Mouse (Mus musculus): Measurements from ENCODE around the gene Epc2. TPM values are rescaled to one million over a fixed set of nuclear protein-coding genes. Genes with fewer than 3 reads are reported as not detected.
A peak's percentile ranks its signal among the peaks of the same experiment; 100 is the strongest.

The Epc2 gene
- 16.7 and 17.5 TPM in 2 replicates for polyA plus RNA-seq (2014; fragmentation: Nextera tagmentation; extraction: Ambion mirVana)

DNA sequence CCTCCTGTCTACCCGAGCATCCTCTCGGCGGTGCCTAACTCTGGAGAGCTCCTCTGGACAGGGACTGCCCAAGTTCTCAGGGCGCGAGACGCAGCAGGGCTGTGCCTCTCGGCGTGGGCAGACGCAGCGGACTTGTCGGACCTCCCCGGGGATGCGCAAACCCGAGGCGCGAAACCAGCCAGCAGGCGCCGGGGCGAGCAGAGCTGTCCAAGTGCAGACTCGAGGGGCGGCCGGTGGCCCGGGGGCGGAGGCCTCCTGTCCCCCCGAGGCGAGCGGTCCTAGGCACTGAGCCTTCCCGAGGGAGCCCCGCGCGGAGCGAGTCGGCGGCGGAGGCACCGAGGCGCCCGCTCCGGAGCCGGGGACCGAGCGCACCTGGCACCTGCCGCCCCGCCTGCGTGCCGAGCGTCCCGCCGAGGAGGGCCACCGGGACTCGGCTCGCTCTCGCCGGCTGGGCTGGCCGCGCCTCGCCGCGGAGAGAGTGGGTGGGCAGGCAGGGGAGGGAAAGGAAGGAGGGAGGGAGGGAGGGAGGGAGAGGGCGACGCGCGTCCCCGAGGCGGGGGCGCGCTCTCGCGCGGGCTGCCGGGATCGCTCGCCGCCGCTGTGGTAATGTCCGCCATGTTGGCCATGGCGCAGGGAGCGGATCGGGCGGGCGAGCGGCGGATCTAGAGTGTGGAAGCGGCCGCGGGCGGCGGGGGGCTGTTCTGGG lies at the start of gene Epc2:
Gene Epc2, plus strand, starts transcription at position 556 of the 706 bp plus-strand sequence.
- Histone ChIP-seq H3K27ac (peak within 1 kb of the TSS; percentile 100), H3K9me3 (ENCODE audit: control insufficient read depth, low read length) (no peaks in the 10 kb centered on the region), H3K9ac (peak within 1 kb of the TSS; percentile 98), H3K4me1 (replicated peaks; ENCODE audit: control insufficient read depth, insufficient read depth, low read length) (peaks cover 13% of the 10 kb centered on the region; the same call in 1 of the 2 replicates), H3K36me3 (replicated peaks; ENCODE audit: control insufficient read depth, insufficient read depth) (no peaks in the 10 kb centered on the region), H3K4me3 (replicated peaks; ENCODE audit: low read length) (peak within 1 kb of the TSS; percentile 98), H3K27me3 (ENCODE audit: control insufficient read depth, insufficient read depth, low read length) (no peaks in the 10 kb centered on the region), H3K4me2 (replicated peaks) (peak within 1 kb of the TSS; percentile 81)
- peak; percentile 88 for DNase-seq (ENCODE audit: low spot score)
- ATAC-seq (ENCODE audit: low FRiP score): peak; percentile 83
- under 1% methylated on average over 74 of the region's 88 CpGs for WGBS

- no peak overlapping the region for H3K27ac ChIP-seq
- no peaks in the 10 kb centered on the region for H3K36me3 ChIP-seq (replicated peaks; ENCODE audit: control insufficient read depth, insufficient read depth)
- H3K27me3 ChIP-seq (ENCODE audit: control insufficient read depth, insufficient read depth, low read length): no peaks in the 10 kb centered on the region
- WGBS: 23% methylated on average over 2 of the region's 2 CpGs
- H3K9ac ChIP-seq: no peak overlapping the region
- H3K4me1 ChIP-seq (replicated peaks; ENCODE audit: control insufficient read depth, insufficient read depth, low read length): no peaks in the 10 kb centered on the region
- H3K4me2 ChIP-seq (replicated peaks): no peak overlapping the region
- peak; percentile 27 for DNase-seq (ENCODE audit: low spot score)
- peak; percentile 40 for ATAC-seq (ENCODE audit: low FRiP score)
- no peak overlapping the region for H3K4me3 ChIP-seq (replicated peaks; ENCODE audit: low read length)
- H3K9me3 ChIP-seq (ENCODE audit: control insufficient read depth, low read length): no peaks in the 10 kb centered on the region
These were observed 45.3 kb upstream of the Epc2 start for GRCm38 (mm10) chr2:49405954-49406353.

DNA sequence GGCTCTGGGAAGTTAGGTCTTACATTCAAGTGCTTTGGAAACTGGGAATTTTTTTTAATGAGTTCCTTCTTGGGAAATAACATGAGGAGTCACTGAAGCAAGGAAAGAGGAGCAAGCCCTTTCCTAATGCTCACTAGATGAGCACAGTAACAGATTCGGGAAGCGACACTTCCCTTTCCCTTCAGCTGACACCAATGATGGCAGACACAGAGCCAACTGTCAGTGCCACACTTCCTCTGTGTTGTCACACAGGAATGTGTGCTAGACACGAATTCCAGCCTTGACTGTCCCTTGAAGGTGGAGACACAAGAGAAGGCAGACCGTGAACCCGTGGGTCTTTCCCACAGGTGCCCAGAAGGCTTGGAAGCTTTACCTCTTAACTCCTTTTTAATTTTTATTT lies 39.6 kb upstream of the Epc2 start:
- H3K4me1 ChIP-seq (replicated peaks; ENCODE audit: control insufficient read depth, insufficient read depth, low read length): no peaks in the 10 kb centered on the region
- WGBS: 79% methylated on average over 5 of the region's 5 CpGs
- no peaks in the 10 kb centered on the region for H3K9me3 ChIP-seq (ENCODE audit: control insufficient read depth, low read length)
- H3K27me3 ChIP-seq (ENCODE audit: control insufficient read depth, insufficient read depth, low read length): no peaks in the 10 kb centered on the region
- ATAC-seq (ENCODE audit: low FRiP score) (no peak), DNase-seq (ENCODE audit: low spot score) (no peak)
- H3K27ac ChIP-seq: no peak overlapping the region
- H3K4me3 ChIP-seq (replicated peaks; ENCODE audit: low read length): no peak overlapping the region
- H3K36me3 ChIP-seq (replicated peaks; ENCODE audit: control insufficient read depth, insufficient read depth): no peaks in the 10 kb centered on the region
- H3K4me2 ChIP-seq (replicated peaks): no peak overlapping the region
- no peak overlapping the region for H3K9ac ChIP-seq

GRCm38 (mm10) chr2:49412576-49412975 lies 38.7 kb upstream of the Epc2 start:
- Histone ChIP-seq H3K4me1 (replicated peaks; ENCODE audit: control insufficient read depth, insufficient read depth, low read length) (no peaks in the 10 kb centered on the region), H3K4me2 (replicated peaks) (no peak overlapping the region), H3K27ac (no peak overlapping the region), H3K4me3 (replicated peaks; ENCODE audit: low read length) (no peak overlapping the region), H3K36me3 (replicated peaks; ENCODE audit: control insufficient read depth, insufficient read depth) (no peaks in the 10 kb centered on the region), H3K9me3 (ENCODE audit: control insufficient read depth, low read length) (no peaks in the 10 kb centered on the region), H3K9ac (no peak overlapping the region), H3K27me3 (ENCODE audit: control insufficient read depth, insufficient read depth, low read length) (no peaks in the 10 kb centered on the region)
- DNase-seq (ENCODE audit: low spot score) (no peak), ATAC-seq (ENCODE audit: low FRiP score) (peak; percentile 48; the same call in 1 of the 2 replicates)
- 53% methylated on average over 6 of the region's 6 CpGs for WGBS

DNA sequence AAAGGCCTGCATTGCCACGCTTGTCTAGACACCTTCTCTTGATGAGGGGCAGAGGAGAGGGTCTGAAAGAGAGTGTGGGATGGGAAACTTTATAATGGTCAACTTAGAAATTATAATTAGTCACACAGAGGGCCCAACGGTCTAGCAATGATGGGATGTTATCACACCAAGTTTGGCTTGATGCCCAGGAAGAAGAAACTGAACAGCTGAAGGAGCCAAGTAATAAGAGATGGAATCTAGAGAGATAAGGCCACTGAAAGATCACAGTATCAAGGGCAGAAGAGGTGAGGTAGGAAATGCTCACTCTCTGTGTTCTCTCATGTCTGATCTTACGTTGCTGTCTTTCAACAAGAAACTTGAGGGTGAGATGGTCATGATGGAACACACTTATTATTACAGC lies 35.4 kb upstream of the Epc2 start:
- DNase-seq (ENCODE audit: low spot score) (no peak), ATAC-seq (ENCODE audit: low FRiP score) (no peak)
- H3K36me3 ChIP-seq (replicated peaks; ENCODE audit: control insufficient read depth, insufficient read depth): no peaks in the 10 kb centered on the region
- H3K27me3 ChIP-seq (ENCODE audit: control insufficient read depth, insufficient read depth, low read length): no peaks in the 10 kb centered on the region
- H3K9me3 ChIP-seq (ENCODE audit: control insufficient read depth, low read length): no peaks in the 10 kb centered on the region
- H3K9ac ChIP-seq: no peak overlapping the region
- no peak overlapping the region for H3K4me3 ChIP-seq (replicated peaks; ENCODE audit: low read length)
- no peak overlapping the region for H3K4me2 ChIP-seq (replicated peaks)
- WGBS: 74% methylated on average over 3 of the region's 3 CpGs
- no peaks in the 10 kb centered on the region for H3K4me1 ChIP-seq (replicated peaks; ENCODE audit: control insufficient read depth, insufficient read depth, low read length)
- H3K27ac ChIP-seq: no peak overlapping the region

DNA sequence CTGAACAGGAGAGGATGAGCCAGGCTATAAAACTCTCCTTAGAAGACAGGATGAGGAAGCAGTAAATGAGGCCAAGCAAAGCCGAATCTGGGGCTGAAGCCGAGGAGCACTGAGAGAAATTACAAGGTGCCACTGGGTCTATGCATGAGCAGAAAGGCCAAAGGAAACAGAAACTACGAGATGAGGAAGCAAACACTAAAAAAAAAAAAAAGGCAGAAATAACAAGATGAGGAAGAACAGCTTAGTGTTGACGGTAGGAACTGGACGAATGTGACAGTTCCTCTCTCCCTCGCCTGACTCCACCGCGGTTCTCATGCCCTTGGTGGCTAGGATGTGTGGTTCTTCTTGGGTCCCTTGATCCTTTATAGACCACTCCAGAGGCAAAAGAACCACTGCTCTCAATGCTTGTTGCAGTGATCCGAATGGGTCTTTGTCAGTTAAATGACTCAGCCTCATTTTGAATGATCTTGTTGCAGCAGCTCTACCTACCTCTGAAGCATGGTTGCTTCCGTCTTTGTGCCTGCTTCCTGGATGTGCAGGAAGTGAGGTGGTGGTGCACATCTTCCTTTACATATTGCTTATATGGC lies 34.2 kb upstream of the Epc2 start:
- Histone ChIP-seq H3K27ac (no peak overlapping the region), H3K36me3 (replicated peaks; ENCODE audit: control insufficient read depth, insufficient read depth) (no peaks in the 10 kb centered on the region), H3K9ac (no peak overlapping the region), H3K4me1 (replicated peaks; ENCODE audit: control insufficient read depth, insufficient read depth, low read length) (no peaks in the 10 kb centered on the region), H3K4me2 (replicated peaks) (no peak overlapping the region), H3K4me3 (replicated peaks; ENCODE audit: low read length) (no peak overlapping the region), H3K27me3 (ENCODE audit: control insufficient read depth, insufficient read depth, low read length) (no peaks in the 10 kb centered on the region), H3K9me3 (ENCODE audit: control insufficient read depth, low read length) (no peaks in the 10 kb centered on the region)
- ATAC-seq (ENCODE audit: low FRiP score): no peak
- WGBS: 85% methylated on average over 10 of the region's 10 CpGs
- DNase-seq (ENCODE audit: low spot score): no peak

DNA sequence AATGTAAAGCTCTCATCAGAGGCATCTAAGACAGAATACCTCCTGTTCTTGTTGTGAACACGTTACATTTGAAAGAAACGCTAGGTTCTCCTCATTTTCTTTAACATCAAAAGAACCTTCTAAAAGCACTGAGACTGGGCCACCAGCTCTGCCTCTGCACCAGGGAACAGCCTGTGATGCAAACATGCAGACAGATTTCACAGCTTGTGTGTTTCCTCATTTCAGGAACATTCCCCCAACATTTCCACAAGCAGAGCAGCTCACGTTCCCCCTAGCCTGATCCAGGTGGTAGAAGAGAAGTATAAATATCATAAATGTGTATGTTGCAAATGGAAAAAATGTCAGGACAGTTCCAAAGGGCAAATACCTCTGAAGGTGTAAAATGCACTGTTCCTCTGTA lies 30.9 kb upstream of the Epc2 start:
- H3K4me3 ChIP-seq (replicated peaks; ENCODE audit: low read length): no peak overlapping the region

DNA sequence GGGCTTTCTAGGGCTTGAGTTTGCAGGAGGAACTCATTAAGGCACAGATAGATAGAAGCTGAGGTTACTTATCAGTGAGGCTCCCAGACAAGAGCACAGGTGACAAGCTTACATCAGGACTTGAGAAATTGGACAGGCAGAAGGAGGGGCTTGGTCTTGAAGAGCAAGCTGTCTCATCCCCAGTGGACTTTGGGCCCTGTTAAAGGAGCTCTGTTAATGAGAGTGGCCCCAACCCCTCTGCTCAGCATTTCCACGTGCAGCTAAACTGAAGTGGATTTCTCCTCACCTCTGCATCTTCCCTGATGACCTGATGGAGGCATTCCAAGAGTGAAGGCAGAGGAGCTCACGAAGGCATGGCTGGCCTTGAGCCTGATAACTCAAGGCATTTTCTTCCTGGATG lies 27.4 kb upstream of the Epc2 start:
- no peak for DNase-seq (ENCODE audit: low spot score)
- H3K9me3 ChIP-seq (ENCODE audit: control insufficient read depth, low read length): no peaks in the 10 kb centered on the region
- no peak overlapping the region for H3K4me2 ChIP-seq (replicated peaks)
- no peak overlapping the region for H3K9ac ChIP-seq
- no peaks in the 10 kb centered on the region for H3K27me3 ChIP-seq (ENCODE audit: control insufficient read depth, insufficient read depth, low read length)
- WGBS: 70% methylated on average over 2 of the region's 2 CpGs
- ATAC-seq (ENCODE audit: low FRiP score): no peak
- H3K36me3 ChIP-seq (replicated peaks; ENCODE audit: control insufficient read depth, insufficient read depth): no peaks in the 10 kb centered on the region
- H3K4me3 ChIP-seq (replicated peaks; ENCODE audit: low read length): no peak overlapping the region
- H3K27ac ChIP-seq: no peak overlapping the region
- no peaks in the 10 kb centered on the region for H3K4me1 ChIP-seq (replicated peaks; ENCODE audit: control insufficient read depth, insufficient read depth, low read length)

More for the DNA sequence above, 30.9 kb upstream of the Epc2 start:
- H3K27me3 ChIP-seq (ENCODE audit: control insufficient read depth, insufficient read depth, low read length): no peaks in the 10 kb centered on the region
- no peaks in the 10 kb centered on the region for H3K9me3 ChIP-seq (ENCODE audit: control insufficient read depth, low read length)
- no peak overlapping the region for H3K9ac ChIP-seq
- DNase-seq (ENCODE audit: low spot score): no peak
- H3K4me2 ChIP-seq (replicated peaks): no peak overlapping the region
- H3K36me3 ChIP-seq (replicated peaks; ENCODE audit: control insufficient read depth, insufficient read depth): no peaks in the 10 kb centered on the region
- ATAC-seq (ENCODE audit: low FRiP score): no peak
- no peaks in the 10 kb centered on the region for H3K4me1 ChIP-seq (replicated peaks; ENCODE audit: control insufficient read depth, insufficient read depth, low read length)
- H3K27ac ChIP-seq: no peak overlapping the region
- 94% methylated on average over 3 of the region's 3 CpGs for WGBS

GRCm38 (mm10) chr2:49424788-49425187 lies 26.5 kb upstream of the Epc2 start:
- no peaks in the 10 kb centered on the region for H3K9me3 ChIP-seq (ENCODE audit: control insufficient read depth, low read length)
- no peaks in the 10 kb centered on the region for H3K36me3 ChIP-seq (replicated peaks; ENCODE audit: control insufficient read depth, insufficient read depth)
- ATAC-seq (ENCODE audit: low FRiP score) (no peak), DNase-seq (ENCODE audit: low spot score) (no peak)
- WGBS: 87% methylated on average over 4 of the region's 4 CpGs
- no peak overlapping the region for H3K4me2 ChIP-seq (replicated peaks)
- no peaks in the 10 kb centered on the region for H3K4me1 ChIP-seq (replicated peaks; ENCODE audit: control insufficient read depth, insufficient read depth, low read length)
- no peak overlapping the region for H3K27ac ChIP-seq
- H3K4me3 ChIP-seq (replicated peaks; ENCODE audit: low read length): no peak overlapping the region
- H3K27me3 ChIP-seq (ENCODE audit: control insufficient read depth, insufficient read depth, low read length): no peaks in the 10 kb centered on the region
- H3K9ac ChIP-seq: no peak overlapping the region
